Mouse (Mus musculus) kidney, adult 18-20 months (tissue): ENCODE data around the gene Spns2.

ENCODE experiments used
- DNase-seq: peaks from one replicate; pipeline ENCODE4 v3.0.0; 2021

Spns2 gene

GRCm38 (mm10) chr11:72489881-72490301 lies at the start of gene Spns2:
Gene Spns2 (minus strand): TSS chr11:72489904.
- DNase-seq: peak; percentile 95

- no peak for DNase-seq
Measured at GRCm38 (mm10) chr11:72538811-72539210, 49.1 kb upstream of the Spns2 start.

- DNase-seq: no peak
Measured at GRCm38 (mm10) chr11:72538037-72538755, 48.5 kb upstream of the Spns2 start.

DNA sequence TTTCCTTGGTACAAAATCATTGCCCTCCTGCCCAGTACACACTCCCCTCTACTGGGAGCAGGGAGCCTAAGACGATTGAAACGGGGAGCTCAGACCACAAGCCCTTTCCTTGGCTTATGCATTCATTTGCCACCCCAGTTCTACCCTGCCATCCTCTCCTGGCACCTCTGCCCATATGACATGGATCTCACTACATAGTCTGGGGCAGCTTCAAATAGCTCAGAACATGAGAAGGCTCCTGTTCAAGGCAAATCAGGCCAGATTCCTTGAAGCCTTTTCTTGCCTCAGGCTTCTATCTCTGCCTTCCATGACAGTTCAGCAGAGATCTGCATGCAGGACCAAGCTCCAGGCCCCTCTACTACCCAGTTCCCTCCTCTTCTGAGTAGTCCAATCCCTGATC lies 47.8 kb upstream of the Spns2 start:
- DNase-seq: no peak

GRCm38 (mm10) chr11:72535519-72535918 lies 45.8 kb upstream of the Spns2 start:
- DNase-seq: no peak

GRCm38 (mm10) chr11:72532890-72533289 lies 43.2 kb upstream of the Spns2 start:
- no peak for DNase-seq

DNA sequence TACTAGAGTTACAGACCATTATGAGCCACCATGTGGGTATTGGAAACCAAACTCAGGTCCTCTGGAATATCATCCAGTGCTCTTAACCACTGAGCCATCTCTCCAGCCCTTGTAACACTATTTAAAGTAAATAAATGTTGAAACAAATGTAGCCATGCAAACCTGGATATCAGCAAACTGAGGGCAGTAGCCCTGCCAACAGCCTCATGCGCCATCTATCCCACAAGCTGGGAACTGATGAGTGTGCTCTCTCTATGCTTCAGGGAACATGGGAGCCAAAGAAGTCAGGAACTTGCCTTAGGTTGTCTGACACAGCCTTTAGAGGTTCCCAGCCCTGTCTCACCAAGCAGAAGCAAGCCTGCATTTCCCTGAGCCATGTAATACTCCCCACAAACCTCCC lies 41.9 kb upstream of the Spns2 start:
- no peak for DNase-seq

- DNase-seq: no peak
Measured at GRCm38 (mm10) chr11:72531144-72531543, 41.4 kb upstream of the Spns2 start.

DNA sequence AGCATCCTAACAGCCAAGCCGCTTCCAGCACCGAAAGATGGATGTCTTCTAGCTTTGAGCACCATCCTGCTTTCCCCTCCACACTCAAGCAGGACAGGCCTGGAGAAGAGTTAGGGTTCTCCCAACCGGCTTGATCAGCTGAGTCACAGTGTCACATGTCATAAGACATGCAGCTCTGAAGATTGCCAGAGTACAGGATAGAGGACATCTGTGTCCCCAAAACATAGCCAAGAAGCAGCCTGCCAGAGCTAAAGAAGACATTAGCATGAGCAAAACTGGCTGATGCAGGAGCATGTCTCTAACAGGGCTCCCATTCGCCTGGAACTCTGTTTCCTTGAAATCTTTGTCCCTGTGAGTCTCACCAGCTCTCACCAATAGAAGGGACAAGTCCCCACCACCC lies 36.5 kb upstream of the Spns2 start:
- no peak for DNase-seq

DNA sequence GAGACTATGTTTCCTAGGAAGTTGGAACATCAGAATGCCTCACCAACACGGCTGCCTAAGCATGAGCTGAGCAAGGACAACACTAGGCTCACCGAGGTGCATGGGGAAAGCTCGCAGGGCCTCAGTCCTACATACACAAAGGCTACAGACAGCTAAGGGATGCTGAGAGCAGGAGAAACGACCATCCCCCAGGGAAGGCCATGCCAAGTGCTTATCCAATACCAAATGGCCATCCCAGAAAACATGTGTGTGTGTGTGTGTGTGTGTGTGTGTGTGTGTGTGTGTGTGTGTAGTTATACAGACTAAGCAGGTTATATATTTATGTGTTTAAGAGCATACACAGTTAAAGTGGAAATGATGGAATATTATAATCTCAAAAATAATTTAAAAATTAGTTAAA lies 34.0 kb upstream of the Spns2 start:
- no peak for DNase-seq

GRCm38 (mm10) chr11:72522616-72523041 lies 32.9 kb upstream of the Spns2 start:
- peak; percentile 68 for DNase-seq

DNA sequence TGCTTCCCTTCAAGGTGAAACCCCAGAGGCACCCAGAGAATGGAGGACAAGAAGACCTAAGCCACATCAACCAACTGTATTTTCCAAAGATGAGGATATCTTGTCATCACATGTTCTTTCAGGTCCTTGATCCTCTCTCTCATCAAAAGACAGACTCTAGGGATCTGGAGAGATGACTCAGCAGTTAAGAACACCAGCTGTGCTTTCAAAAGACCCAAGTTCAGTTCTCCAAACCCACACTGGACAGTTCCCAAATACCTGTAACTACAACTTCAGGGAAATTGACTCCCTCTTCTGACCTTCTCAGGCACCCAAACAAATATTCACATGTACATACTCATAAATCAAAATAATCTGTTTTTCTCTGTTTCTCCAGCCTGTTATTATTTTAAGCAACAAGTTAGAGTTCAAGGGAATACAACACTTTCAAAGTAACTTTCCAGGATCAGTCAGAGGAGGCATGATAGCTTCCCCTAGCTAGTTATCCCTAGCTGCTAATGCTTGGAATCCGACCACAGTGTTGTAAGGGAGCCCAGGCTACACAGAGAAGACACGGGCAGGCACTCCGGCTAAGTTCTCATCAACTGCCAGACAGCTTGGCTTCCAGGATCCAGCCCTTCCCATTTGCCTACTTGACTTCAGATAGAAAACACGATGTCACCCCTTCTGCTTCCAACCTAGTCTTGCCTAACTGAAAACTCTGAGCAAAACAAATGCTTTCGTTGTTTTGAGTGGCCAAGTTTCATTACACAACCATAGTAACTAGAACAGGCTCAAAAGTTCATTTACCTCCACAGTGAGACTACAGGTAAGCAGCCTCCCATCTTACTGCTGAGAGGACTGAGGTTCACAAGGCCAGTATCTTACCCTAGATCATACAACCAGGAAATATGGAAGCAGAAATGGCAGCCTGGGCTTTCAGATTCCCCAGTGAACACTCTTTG lies 32.2 kb upstream of the Spns2 start:
- no peak for DNase-seq

GRCm38 (mm10) chr11:72519895-72520294 lies 30.2 kb upstream of the Spns2 start:
- DNase-seq: no peak

DNA sequence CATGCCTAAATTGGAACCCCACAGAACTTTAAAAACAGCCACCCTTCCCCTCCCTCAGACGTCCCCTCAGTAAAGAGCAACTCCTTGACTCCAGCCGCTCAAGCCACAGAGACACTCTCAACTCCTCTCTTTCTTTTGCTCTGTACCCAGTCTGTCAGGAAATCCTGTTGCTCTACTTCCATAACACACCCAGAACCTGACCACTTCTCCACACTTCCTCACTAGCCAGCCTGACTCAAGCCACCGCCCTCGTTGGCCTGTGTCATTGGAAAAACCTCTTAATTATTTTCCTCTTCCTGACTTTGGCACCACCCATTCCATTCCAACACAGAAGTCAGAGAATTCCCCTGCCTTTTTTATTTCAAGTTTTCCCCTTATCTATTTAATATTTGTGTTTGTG lies 29.5 kb upstream of the Spns2 start:
- no peak for DNase-seq

GRCm38 (mm10) chr11:72518449-72518848 lies 28.7 kb upstream of the Spns2 start:
- DNase-seq: no peak

DNA sequence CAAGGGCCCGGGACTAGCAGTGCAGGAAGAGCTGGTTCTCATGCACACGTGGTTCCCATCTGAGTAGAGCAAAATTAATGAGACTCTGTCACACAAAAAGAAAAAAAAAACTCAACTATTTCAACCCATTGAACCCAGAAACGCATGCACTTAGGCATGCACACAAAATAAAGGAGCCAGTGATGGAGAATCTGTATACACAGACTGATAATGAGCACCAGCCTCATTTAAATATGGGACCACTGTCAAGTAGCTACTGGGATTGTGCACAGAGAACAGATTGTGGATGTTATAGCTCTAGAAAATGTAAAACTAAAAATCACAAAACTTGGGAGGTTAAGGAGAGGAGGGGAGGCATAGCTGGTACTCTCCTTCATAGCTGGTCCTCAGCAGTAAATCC lies 25.3 kb upstream of the Spns2 start:
- DNase-seq: no peak

DNA sequence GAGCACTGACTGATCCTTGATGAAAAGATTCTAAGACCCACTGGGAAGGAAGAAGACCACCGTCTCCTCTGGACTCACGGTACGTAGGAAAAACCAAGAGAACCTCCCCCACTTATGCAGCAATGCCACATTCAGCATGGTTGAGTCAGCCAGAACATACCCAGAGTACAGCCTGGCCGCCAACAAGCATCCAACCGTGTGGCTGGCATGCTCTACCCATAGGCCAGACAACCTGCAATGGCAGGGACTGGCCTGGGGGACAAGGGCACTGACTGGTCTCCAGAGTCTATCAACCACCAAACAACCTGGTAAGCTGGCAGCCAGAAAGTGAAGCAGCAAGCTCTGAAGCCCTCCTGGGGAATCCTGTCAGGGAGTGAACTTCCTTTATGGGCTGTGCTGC lies 18.9 kb upstream of the Spns2 start:
- DNase-seq: no peak

DNA sequence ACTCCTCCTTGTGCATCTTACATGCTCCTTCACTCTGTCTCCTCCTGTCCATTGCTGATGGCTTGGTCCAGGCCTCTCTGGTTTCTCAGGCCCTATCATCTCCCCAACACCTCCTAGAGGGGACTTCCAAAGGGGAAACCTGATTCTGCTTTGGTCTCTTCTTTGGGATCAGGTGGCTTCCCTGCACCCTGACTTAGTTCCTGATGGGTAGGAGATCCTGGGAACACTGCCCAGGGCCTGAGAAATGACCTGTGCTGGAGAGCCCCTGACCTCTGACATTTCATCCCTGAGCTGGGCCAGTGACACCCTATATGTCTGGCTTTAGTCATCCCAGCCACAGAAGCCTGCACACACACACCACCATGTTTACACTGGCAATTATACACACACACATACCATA lies 17.9 kb upstream of the Spns2 start:
- no peak for DNase-seq

DNA sequence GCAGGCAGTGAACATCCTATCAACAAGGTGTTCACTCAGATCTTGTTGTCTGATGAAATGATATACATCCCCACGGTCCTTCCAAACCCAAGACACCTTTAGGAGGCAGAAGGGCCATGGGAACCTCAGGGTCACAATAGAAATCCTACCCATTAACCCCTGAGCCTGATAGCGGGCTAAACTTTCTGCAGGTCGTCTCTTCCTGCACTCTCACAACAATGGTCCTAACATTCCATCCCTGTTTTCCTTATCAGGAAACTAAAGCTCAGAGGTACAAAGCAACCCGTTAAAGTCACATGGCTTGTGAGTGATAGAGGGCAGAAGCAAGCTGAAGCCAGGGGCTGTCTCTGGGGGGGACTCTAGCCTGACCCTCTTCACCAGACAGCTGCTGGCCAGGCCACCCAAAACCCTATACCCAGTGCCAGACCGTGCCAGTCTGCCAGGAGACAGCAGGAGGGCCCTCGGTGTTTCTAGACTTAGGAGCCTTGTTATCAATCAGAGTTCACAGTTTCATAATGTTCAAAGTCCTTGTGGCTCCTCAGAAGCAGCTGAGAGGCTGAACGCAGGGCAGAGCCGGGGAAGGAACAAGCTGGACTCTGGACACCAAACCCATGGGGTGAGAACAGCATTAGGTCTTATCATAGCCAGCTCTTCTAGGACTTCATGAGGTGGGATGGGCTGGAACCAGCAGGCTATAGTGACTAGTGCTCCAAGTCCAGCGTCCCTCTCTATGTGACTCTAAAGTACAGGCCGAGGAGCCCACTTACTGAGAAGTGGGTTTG lies 14.5 kb upstream of the Spns2 start:
- peak; percentile 67 for DNase-seq

DNA sequence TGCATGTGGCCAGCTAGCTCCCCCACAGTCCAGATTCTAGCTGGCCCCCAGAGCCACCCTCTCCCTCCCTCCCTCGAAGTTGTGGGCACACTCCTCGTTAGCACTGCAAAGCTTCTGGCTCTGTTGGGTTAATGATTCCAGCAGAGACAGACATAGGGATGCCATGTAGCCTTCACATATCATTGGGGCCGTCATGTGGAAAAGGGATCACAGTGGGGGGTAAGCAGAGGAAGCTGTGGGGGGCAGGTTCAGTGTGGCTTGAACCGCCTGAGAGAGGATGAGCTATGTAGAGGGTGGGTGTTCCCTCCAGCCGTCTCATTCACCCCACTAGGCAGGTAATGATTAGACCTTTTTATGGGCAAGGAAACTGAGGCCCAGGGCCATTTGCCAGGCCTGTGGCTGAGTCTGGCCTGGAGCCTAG lies 13.8 kb upstream of the Spns2 start:
- peak; percentile 88 for DNase-seq

DNA sequence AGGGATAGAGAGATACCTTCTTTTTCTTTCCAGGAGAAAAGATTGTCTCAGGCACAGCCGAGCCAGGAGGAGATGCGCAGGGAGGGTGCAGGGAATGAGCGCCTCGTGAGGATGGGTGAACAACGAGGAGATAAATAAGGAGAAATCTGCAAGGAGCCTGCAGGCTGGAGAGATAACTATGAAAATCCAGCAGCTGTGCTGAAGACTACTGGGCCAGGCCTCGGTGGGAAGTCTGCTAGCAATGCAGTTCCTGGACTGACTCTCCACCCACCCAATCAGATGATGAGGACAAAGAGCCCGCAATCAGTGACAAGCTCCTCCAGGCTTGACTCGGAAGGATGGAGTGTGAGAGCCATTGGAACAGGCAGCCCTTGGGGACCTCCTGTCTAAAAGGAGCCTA lies 12.5 kb upstream of the Spns2 start:
- no peak for DNase-seq

DNA sequence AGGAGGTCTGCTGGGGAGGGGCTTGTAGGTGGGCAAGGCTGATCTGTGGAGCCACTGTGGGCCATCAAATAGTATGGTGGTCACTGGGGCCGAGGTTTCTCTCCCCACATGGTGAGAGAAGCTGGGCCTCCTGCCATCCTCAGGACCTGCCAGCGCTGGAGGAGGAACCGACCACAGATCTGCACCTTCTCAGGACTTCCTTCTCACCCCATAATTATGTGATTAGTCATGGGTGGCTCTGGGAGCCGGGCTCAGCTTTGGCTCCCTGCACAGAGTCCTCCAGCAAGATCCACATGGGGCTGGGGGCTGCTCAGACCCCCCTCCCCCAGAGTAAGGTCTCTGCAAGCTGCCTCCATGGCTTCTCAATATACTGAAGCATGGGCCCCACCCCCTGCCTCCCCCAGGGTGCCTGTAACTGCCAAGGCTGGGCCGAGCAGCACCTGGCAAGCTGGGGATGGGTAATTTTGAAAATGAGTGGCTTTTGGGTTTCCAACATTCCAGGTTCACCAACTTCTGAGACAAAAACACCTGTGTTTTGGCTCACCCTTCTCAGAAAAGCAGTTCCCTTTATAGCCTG lies 11.8 kb upstream of the Spns2 start:
- DNase-seq: no peak

GRCm38 (mm10) chr11:72500139-72500538 lies 10.4 kb upstream of the Spns2 start:
- no peak for DNase-seq
